Mouse (Mus musculus): ENCODE data around the gene Plbd1.

The Plbd1 gene

GRCm38 (mm10) chr6:136660831-136661705 lies 660 bp downstream of the Plbd1 start:
- ChIA-PET POLR2A (interaction anchor here in 3 of 4 experiments (0.6 to 2.0 kb wide), 12 partner anchors 7 to 143 kb away, joined by 3 to 10 read pairs (median 4); partner anchors contain the start of gene Hist4h4 (in 1 of the 3)), CTCF (interaction anchor here in 3 of 4 experiments (0.7 to 1.0 kb wide), 4 partner anchors 22 to 147 kb away, joined by 3 read pairs; partner anchors contain the start of gene H2afj (in 1 of the 3))

- CTCF ChIA-PET, result no interaction called here
- POLR2A ChIA-PET, result interaction anchor here in 2 of 4 experiments (0.9 to 1.6 kb wide), 2 partner anchors 145 to 149 kb away, joined by 4 to 7 read pairs; partner anchors contain the start of genes H2afj (in 1 of the 2) and Hist4h4 (in 1 of the 2)
Measured at GRCm38 (mm10) chr6:136659226-136659625, 2.5 kb downstream of the Plbd1 start.

GRCm38 (mm10) chr6:136658303-136658702 lies 3.4 kb downstream of the Plbd1 start:
- POLR2A ChIA-PET, result no interaction called here
- CTCF ChIA-PET, result no interaction called here

DNA sequence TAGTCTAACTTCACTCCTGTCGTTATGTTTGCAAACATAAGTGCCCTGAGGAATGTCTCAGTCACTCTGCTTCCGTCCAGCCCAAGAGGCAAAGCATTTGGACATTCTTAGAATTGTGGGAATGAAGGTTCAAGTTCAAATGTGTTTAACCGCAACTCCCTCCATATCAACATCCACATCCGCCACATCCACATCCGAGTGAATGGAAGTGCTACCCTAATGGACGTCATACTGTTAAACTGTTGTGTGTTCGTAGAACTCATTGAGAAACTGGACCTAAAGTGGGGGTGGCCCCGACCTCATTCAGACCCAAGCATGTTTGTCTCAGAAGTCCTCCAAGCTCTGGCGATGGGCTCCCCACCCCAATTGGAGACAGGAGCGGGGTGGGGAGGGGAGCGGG lies 5.9 kb downstream of the Plbd1 start:
- ChIA-PET POLR2A (interaction anchor here in 3 of 4 experiments (0.6 to 1.6 kb wide), 5 partner anchors 9 to 345 kb away, joined by 3 to 5 read pairs (median 5); partner anchors contain the start of gene Wbp11 (in 1 of the 3)), CTCF (interaction anchor here in 1 of 4 experiments (0.6 kb wide), 1 partner anchor 349 kb away, joined by 3 read pairs; no protein-coding TSS in a partner anchor)

GRCm38 (mm10) chr6:136654470-136654869 lies 7.3 kb downstream of the Plbd1 start:
- CTCF ChIA-PET, result interaction anchor here in 3 of 4 experiments (0.6 to 0.7 kb wide), 3 partner anchors 34 to 65 kb away, joined by 3 to 4 read pairs (median 3); no protein-coding TSS in a partner anchor
- POLR2A ChIA-PET, result interaction anchor here in 2 of 4 experiments (0.6 to 1.7 kb wide), 4 partner anchors 8 to 149 kb away, joined by 3 to 5 read pairs (median 4); no protein-coding TSS in a partner anchor

DNA sequence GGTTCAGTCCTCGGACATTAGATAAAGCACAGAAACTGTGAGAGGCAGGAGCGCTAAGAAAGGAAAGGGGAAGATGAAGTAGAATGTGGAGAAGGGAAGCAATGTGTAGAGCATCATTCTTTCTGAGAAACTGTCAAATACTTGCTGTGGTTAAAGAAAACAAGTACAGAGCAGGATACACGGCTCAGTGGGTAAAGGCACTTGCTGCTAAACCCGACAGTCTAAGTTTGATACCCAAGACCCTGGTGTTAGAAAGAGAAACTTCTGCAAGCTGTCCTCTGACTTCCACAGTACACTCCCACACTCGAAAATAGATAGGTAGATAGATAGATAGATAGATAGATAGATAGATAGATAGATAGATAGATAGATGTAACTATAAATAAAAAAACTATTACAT lies 8.4 kb downstream of the Plbd1 start:
- ChIA-PET POLR2A (interaction anchor here in 1 of 4 experiments (1.2 to 1.7 kb wide), 2 partner anchors 37 to 150 kb away, joined by 3 to 4 read pairs; no protein-coding TSS in a partner anchor), CTCF (no interaction called here)

DNA sequence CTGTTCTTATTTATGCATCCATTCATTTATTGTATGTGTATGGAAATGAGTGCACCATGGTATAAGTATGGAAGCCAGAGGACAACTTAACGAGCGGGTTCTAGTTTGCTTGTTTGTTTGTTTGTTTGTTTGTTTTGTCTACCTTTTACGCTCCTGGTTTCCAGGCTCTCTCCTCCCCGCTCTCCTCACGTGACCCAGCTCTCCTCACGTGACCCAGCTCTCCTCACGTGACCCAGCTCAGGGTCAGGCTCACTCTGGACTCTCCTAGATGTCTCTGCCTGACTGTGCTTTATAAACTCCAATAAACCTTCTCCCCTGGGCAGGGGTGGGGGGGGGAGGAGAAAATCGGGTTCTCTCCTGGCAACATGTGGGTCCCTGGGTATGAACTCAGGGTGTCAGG lies 11.1 kb downstream of the Plbd1 start:
- CTCF ChIA-PET, result no interaction called here

DNA sequence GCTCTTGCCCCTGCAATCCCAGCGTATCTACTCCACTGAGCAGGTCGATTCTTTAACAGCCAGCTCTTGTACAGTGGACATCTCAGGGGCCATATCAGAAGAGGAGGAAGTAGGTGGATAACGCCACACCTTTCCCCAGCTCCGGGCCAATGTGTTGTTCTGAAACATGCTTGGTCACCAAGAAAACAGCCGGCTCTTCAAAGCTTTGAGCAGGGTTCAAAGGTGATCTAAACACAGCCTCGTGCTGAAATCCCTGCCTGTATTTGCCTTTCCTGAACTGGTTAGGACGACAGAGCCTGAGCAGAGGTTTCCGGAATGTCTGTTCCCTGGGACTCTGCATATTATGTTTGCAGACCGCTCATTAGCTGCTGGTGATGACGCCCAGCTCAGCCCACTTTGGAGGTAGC lies 14.3 kb downstream of the Plbd1 start:
- ChIA-PET POLR2A (interaction anchor here in 2 of 4 experiments (0.7 to 4.0 kb wide), 9 partner anchors 13 to 283 kb away, joined by 3 to 19 read pairs (median 4); partner anchors contain the start of genes Hist4h4 (in 2 of the 2), H2afj (in 1 of the 2) and Plbd1 (in 1 of the 2)), CTCF (interaction anchor here (0.5 to 2.1 kb wide), 4 partner anchors 43 to 172 kb away, joined by 3 to 7 read pairs (median 6); partner anchors contain the start of gene Hist4h4 (in 1 of the 4))

More for the DNA sequence above, 11.1 kb downstream of the Plbd1 start:
- POLR2A ChIA-PET, result interaction anchor here in 2 of 4 experiments (0.5 to 2.8 kb wide), 5 partner anchors 33 to 361 kb away, joined by 3 to 11 read pairs (median 4); partner anchors contain the start of gene Hist4h4 (in 2 of the 2)

DNA sequence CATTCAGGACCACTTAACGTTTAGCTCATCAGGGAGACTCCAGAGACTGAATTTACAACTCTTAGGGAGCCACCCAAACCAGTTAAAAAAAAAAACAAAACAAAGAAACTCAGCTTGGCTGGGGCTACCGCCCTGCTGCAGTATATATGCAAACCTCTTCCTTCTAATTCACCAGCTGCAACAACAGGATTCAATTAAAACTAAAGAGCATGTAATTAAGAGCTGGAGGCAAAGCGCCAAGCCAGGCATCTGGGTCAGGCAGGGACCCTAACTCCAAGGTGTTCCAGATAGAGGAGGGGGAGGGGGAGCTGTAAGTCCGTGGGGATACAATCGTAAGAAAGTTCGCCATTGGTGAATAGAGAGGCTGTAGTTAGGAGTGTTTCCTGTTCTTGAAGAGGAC lies 15.5 kb downstream of the Plbd1 start:
- POLR2A ChIA-PET, result interaction anchor here in 3 of 4 experiments (0.5 to 4.0 kb wide), 19 partner anchors 9 to 325 kb away, joined by 3 to 19 read pairs (median 4); partner anchors contain the start of genes H2afj (in 2 of the 3) and Hist4h4 (in 2 of the 3)

GRCm38 (mm10) chr6:136645754-136646153 lies 16.0 kb downstream of the Plbd1 start:
- ChIA-PET POLR2A (interaction anchor here in 3 of 4 experiments (0.5 to 4.0 kb wide), 19 partner anchors 9 to 324 kb away, joined by 3 to 19 read pairs (median 4); partner anchors contain the start of genes H2afj (in 2 of the 3) and Hist4h4 (in 2 of the 3)), CTCF (interaction anchor here in 3 of 4 experiments (0.6 to 2.1 kb wide), 8 partner anchors 23 to 335 kb away, joined by 3 to 7 read pairs (median 4); no protein-coding TSS in a partner anchor)

More for the DNA sequence above, 15.5 kb downstream of the Plbd1 start:
- CTCF ChIA-PET, result interaction anchor here (0.6 to 2.1 kb wide), 9 partner anchors 22 to 334 kb away, joined by 3 to 7 read pairs (median 3); no protein-coding TSS in a partner anchor

GRCm38 (mm10) chr6:136644171-136644570 lies 17.6 kb downstream of the Plbd1 start:
- CTCF ChIA-PET, result interaction anchor here in 2 of 4 experiments (1.3 to 2.1 kb wide), 3 partner anchors 30 to 77 kb away, joined by 3 to 9 read pairs (median 4); no protein-coding TSS in a partner anchor
- POLR2A ChIA-PET, result interaction anchor here in 1 of 4 experiments (1.1 to 4.0 kb wide), 2 partner anchors 25 to 160 kb away, joined by 3 to 19 read pairs; partner anchors contain the start of gene Hist4h4

DNA sequence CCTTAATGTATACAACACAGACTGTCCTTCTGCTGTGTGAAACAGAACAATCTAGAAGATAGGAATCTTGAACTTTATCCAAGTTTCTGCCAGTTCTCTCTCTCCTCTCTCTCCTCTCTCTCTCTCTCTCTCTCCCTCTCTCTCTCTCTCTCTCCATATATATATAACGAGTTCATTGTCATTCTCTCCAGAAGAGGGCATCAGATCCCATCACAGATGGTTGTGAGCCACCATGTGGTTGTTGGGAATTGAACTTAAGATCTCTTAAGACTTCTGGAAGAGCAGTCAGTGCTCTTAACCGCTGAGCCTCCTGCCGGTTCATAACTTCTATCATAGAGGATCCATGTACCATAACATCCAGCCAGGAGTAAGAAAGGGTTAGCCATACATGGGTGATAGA lies 26.7 kb downstream of the Plbd1 start:
- CTCF ChIA-PET, result no interaction called here
- POLR2A ChIA-PET, result no interaction called here

DNA sequence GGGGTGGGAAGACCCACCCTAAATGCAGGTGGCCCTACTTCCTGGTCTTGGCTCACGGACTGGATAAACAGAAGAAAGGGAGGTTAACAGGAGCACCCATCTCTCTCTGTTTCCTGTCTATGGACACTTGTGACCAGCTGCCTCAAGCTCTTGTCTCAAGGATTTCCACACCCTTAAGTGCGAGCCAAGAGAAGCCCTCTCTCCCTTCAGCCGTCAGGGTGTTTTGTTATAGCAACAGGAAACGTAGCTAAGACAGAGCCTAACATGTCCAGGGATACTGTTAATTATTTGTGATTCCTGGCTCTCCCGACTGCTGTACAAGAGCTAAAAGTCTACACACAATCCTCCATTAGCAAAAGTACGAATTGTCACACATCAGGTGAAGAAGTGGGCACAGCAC lies 28.0 kb downstream of the Plbd1 start:
- POLR2A ChIA-PET, result interaction anchor here in 3 of 4 experiments (0.9 to 1.5 kb wide), 9 partner anchors 12 to 175 kb away, joined by 3 to 6 read pairs (median 3); partner anchors contain the start of genes H2afj (in 2 of the 3) and Hist4h4 (in 1 of the 3)
- CTCF ChIA-PET, result interaction anchor here in 1 of 4 experiments (1.3 kb wide), 1 partner anchor 214 kb away, joined by 3 read pairs; no protein-coding TSS in a partner anchor

DNA sequence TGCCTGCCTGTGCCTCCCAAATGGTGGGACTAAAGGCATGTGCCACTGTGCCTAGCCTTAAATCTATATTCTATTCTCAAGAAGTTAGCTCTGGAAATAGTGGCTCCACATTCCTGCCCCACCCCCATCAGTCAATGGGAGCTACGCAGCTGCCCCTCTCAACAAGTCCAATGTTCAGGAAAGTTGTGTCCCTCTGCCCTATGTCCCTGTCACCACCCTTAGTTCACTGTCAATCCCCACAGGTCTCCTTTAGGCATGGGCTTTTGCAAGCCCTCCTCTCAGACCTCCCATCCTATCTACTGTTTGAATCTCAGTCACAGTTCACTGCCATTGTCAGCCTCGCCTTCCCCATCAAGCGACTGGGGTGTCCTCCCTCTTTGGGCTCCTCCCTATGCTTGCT lies 28.6 kb downstream of the Plbd1 start:
- CTCF ChIA-PET, result interaction anchor here in 1 of 4 experiments (1.3 kb wide), 1 partner anchor 215 kb away, joined by 3 read pairs; no protein-coding TSS in a partner anchor

GRCm38 (mm10) chr6:136631945-136632534 lies 29.7 kb downstream of the Plbd1 start:
- ChIA-PET POLR2A (interaction anchor here in 2 of 4 experiments (0.8 to 1.6 kb wide), 6 partner anchors 9 to 196 kb away, joined by 3 to 5 read pairs (median 4); partner anchors contain the start of genes Hist4h4 (in 2 of the 2) and Wbp11 (in 1 of the 2)), CTCF (interaction anchor here in 1 of 4 experiments (0.9 to 1.2 kb wide), 2 partner anchors 12 to 90 kb away, joined by 3 to 4 read pairs; no protein-coding TSS in a partner anchor)

More for the DNA sequence above, 28.6 kb downstream of the Plbd1 start:
- POLR2A ChIA-PET, result interaction anchor here in 3 of 4 experiments (0.9 to 1.5 kb wide), 10 partner anchors 12 to 176 kb away, joined by 3 to 6 read pairs (median 3); partner anchors contain the start of genes H2afj (in 2 of the 3) and Hist4h4 (in 2 of the 3)

GRCm38 (mm10) chr6:136631519-136631918 lies 30.2 kb downstream of the Plbd1 start:
- POLR2A ChIA-PET, result interaction anchor here in 1 of 4 experiments (1.0 to 1.6 kb wide), 4 partner anchors 9 to 196 kb away, joined by 3 to 4 read pairs (median 4); partner anchors contain the start of genes Hist4h4 and Wbp11
- CTCF ChIA-PET, result interaction anchor here in 1 of 4 experiments (1.2 kb wide), 1 partner anchor 90 kb away, joined by 3 read pairs; no protein-coding TSS in a partner anchor

DNA sequence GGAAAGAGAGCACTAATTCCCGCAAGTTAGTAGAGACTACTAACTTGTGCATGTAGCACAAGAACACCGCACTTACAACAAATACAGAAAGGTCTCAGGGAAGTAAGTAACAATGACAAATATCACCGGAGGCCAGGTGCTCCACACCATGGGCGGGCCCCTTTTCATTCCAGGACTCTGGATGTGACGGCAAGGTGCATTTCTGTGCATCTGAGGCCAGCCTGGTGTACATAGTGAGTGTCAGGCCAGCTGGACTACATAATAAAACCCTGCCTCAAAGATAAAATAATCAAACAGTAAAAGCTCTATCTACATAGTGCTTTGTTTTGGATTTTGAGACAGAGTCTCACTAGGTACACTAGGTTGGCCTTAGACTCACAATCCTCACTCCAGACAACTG lies 32.1 kb downstream of the Plbd1 start:
- ChIA-PET CTCF (no interaction called here), POLR2A (interaction anchor here in 1 of 4 experiments (0.7 kb wide), 1 partner anchor 20 kb away, joined by 4 read pairs; no protein-coding TSS in a partner anchor)
